Mouse (Mus musculus): Measurements from ENCODE around the gene Taf3.

Gene Taf3

DNA sequence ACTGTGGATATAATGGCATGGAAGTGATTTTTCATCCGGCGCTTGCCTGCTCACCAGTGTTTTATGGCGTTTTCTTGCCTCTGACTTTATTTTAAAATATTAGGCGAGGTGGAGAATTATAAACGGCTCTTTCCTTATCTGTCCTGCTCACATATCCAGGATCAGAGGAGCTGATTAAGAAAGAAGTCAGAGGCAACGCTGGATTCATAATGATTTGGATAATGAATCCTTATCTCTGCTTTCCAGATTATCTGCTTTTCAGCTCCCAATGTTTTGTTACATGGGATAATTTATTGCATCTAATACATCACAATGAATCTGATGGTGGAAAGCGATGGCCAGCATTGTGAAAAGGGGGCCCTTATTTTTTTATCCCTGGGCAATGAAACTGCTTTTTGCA lies 155.9 kb downstream of the Taf3 start:
- in situ Hi-C loops (cut with MboI, MseI), result no loop called here

DNA sequence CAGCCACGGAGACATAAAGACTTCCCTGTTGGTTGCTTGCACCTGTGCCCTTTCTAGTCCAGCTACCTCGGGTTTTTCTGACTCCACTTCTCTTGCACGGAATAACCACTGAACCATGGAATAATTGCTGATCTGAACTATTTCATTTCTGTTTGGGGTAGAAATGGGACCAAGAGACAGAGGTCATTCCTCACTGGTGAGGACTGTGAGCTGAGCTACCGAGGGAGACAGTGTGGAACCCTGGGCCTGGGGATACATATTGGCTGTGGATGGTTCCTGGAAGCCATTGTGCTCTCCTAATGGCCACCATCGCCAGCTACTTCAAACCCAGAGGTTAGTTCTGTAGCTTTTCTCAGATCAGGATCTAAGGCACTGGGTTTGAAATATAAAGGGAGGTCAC lies 157.5 kb downstream of the Taf3 start:
- in situ Hi-C loops (cut with MboI, MseI), result no loop called here

DNA sequence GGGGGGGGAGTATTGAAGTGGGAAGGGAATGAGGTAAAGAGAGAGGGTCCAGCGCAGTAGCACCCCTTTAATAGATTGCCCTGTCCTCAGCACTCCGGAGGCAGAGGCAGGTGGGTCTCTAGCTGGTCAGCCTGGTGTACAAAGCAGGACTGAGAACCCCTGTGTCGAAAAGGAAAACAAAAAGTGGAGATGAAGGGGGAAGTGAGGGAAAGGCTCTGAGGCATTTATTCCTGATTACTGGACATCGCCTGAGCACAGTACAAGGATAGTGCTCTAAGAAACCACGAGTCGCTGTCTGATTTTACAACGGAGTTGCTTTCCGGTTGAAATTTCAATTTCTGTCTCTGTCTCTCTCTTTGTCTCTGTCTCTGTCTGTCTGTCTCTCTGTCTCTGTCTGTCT lies 158.1 kb downstream of the Taf3 start:
- in situ Hi-C loops (cut with MboI, MseI), result no loop called here

DNA sequence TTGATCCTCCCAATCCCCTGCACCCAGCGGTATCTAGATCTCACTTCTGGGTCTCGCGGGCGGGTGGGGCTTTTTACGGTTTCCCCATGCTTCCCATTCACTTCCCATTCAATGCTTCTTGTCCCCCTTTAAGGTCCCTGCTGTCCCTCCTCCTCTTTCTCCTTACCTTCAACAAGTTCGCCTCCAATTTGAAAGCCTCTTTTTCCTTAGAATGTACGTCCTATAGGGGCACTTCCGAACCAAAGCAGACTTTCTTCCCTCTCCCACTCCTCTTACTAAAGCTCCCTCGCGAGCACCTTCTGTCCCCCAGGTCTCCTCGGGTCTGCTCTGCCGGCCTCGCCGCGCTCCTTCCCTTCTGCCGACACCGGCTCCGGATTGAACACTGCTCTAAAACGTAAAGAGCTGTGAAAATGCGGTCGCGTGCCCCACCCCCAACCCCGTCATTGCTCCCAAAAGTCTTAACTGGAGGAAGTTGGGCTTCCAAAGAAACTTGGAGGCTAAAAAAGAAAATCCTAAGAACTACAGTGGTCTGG lies 158.7 kb downstream of the Taf3 start, which contains the start of gene Gata3:
TSS of gene Gata3 (minus strand) at position 384 of the 533 bp plus-strand sequence.
- in situ Hi-C loops (cut with MboI, MseI), result no loop called here

DNA sequence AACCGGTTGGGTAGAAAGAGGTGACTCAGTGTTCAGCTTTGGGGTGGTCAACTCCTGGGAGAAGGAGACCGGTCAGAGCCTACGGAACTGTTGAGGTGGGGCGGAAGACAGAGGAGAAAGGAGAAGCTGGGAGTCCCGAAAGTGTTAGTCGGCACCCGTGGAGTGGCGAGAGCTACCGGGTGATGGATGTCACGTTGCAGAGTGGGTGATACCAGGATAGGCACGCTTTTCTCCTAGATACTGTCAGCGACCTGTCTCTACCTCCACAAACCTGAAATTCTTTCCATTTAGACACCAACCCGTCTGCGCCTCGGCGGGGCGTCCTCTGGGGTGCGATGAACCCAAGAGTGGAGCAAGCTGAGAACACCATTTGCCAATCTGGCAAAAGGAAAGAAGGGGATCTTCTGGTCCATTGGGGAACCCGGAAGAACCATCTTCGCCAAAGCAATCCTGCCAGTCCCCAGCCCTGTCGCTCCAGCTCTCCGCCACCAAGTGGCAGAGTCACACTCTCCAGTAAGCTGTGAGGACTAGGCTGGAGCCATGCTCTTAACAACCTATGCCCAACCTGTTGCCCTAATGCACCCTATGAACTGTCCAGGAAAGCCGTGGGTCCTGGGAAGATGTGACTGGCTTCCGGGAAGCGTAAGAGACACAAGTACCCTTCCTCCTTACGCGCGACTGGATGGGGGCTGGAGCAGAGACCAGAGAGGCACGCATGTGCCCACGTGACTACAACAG lies 159.3 kb downstream of the Taf3 start, which contains the start of gene 9230102O04Rik:
TSS of gene 9230102O04Rik (minus strand) at position 628 of the 738 bp plus-strand sequence.
- in situ Hi-C loops (cut with MboI, MseI), result no loop called here

DNA sequence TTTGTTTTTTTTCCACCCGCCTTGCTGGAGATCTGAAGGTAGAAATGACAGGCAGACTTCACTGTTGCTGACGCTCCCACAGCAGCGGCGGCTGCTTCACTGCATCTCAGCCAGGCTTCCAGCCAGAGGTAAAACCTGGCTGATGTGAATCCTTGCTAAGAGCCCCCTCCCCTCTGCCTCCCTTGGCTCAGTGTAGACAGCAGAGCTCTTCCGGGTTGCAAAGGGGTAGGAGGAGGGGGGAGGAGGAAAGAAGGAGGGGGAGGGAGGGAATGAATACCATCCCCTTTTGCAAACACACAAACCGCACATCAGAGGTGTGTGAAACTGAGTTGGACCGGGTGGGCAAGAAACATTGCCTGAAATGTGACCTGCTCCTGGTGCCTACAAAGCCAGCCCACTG lies 160.8 kb downstream of the Taf3 start:
- in situ Hi-C loops (cut with MboI, MseI), result no loop called here

DNA sequence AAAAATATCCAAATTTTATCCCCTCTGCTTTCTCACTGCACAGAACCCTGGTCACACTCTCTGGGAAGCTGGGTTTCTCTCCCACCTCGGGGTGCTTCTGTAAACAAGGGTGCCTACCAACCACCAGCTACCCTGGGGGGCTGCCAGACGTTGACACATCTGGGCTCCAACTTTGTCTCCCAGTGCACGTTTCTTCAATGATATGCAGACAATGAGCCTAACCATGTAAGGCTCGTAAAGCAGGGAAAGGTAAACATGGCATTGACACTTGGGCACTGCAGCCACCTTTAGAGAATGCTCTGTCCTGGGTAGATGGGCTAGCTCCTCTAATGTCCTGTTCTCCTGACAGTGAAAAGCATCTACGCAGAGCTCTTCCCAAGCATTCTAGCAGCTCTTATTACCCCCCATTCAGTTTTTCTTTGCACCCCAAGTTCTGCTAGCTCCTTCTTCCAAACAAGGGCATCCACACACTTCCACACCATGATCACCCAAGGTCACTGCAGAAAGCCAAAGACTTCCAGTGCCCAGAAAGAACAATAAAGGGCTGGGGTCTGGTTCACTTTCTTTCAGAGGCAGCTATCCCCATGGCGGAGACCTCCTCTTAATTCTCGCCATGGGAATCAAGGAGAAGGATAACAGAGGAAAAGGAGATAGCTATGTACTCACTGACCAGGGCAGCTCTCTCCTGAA lies 161.3 kb downstream of the Taf3 start:
- in situ Hi-C loops (cut with MboI, MseI), result no loop called here

DNA sequence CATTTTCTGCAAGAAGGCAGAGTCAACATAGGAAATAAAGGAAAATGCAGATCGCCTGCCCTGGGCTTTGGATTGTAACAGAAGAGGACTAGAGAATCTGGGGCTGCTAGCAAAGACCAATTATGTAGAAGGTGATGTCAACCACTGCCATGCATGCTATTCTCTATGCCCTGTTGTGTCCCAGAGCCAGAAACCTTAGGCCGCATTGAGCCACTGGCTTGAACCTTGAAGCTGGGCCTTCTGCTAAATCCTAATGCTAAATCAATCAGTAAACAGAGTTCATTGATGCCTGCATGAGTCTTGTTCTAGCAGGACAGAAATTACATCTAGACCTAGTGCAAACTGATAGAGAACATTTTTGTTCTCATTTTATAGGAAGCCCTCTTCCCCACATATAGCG lies 162.4 kb downstream of the Taf3 start:
- in situ Hi-C loops (cut with MboI, MseI), result no loop called here

DNA sequence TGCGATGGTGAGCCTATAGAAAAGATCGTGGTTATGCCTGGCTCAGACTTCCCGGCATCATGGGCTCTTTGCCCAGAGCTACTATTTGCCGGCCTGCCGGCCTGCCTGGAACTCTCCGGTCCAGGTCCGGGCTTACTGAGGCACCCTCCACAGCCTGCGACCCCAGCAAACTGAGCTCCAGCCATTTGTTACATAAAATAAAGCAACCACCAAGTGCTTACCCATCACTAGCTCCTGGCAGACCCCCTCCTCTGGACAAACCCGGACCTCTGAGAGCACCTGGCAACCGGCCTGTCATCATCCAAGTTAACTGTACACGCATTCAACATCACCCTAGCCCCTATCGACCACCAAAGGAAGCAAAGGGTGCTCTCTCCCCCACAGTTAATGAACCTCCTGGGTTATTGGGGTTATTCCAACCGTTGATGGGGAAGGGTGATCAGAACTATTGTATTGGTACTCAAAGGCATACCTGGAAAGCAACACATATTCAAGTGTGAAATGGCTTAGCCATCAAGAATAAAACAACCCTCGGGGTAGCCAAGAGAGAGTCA lies 163.1 kb downstream of the Taf3 start:
- in situ Hi-C loops (cut with MboI, MseI), result no loop called here

DNA sequence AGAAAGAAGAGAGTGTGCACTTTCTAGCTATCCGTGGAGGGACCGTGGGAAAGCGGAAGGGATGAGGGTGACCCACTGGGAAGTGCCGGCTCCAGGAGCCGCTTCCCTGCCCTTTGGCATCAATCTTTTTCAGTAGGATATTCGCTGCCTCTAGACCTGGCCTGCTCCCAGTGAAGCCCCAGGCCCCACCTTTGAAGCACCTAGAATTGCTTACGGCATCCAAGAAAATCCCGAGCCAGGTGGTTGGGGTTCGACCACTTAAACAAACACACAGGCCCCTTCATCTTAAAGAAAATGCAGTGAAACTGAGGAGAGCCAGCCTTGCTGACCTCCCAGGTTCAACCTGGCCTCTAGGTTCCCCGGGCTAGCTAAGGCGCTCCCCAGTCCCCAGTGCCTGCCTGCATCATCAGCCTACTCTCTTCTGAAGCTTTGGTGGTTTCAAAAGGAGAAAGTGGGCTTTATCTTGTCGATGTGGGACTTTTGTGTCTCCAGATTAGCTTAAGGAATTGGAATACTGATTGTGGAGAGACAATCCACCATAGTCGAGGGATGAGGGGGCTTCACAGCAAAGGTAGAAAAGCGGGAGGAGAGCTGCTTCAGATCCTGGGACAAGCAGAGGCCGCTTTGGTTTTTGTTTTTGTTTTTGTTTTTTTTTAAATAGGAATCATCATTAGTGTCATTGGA lies 163.7 kb downstream of the Taf3 start:
- in situ Hi-C loops (cut with MboI, MseI), result loop anchor here (5.0 kb wide), 2 partner anchors 1012 to 1017 kb away; no protein-coding TSS in a partner anchor

DNA sequence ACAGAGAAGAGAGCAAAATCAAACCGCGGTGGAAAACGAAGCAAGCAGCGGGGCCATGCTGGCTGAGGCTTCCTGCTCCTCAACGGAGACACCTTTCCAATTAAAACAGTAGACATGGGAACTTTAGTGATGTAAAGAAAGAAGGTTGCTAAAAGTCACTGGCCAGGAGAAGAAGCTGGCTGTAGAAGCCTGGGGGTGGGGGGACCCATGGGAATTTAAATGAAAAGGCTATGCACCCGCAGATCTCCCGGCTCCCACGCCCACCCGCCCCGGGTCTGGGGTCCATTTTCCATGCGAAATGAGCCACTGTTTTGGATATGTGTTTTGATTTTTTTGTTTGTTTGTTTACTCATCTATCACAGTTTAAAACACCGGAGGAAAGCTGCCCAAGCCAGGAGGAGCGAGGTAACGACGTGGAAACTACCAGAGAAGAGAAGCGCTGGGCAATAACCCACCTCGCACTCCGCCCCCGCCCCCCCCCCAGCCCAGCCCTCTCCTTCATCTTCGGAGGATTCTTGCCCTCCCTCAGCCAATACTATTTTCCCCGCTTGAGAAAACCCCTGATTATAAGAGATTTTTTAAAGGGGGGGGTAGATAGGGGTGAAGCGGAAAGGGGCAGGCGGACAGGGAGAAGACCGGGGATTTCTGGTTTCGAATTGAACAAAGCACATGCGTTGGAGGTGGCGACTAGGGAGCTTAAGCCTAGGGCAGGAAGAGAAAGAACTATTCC lies 164.4 kb downstream of the Taf3 start:
- in situ Hi-C loops (cut with MboI, MseI), result loop anchor here (5.0 kb wide), 2 partner anchors 1012 to 1017 kb away; no protein-coding TSS in a partner anchor

DNA sequence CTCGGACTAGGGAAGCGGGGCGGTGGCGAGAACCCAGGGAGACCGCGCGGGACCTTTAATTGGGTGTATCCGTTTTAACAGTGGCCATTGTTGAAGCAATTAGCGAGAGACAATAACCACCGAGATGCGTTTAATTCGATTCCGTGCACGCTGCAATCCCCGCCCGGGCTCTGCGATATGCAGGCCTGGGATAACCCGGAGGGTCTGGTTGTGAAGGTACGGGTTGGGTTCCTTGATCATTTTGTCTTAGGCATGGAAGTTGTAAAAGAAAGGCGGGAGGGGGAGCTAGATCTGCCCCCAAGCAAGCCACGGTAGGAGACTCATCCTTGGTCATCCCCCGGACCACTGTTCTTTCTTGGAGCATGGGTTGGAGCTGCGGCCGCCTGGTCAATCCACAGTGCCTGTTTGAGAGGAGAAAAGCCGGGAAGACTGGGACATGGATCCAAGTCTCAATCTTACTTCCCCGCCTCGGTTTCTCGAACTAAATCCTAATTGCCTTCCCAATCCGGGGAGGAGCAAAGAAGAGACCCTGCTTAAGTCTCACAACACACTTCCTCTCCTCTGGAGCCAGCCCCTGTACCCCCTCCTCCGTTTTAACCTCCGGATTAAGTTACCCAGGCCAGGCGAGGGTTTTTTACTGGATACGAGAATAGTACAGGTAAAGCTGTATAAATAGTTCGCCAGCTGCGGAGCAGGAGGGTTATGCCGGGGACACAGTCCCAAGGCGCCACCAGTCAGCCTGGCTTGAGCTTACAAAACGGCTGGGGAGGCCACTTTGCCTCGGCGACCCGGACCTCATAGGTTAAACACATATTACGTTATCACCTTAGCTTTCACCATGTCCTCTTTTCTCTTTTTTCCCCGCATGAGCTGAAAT lies 165.2 kb downstream of the Taf3 start:
- in situ Hi-C loops (cut with MboI, MseI), result loop anchor here (5.0 kb wide), 2 partner anchors 1011 to 1016 kb away; no protein-coding TSS in a partner anchor

DNA sequence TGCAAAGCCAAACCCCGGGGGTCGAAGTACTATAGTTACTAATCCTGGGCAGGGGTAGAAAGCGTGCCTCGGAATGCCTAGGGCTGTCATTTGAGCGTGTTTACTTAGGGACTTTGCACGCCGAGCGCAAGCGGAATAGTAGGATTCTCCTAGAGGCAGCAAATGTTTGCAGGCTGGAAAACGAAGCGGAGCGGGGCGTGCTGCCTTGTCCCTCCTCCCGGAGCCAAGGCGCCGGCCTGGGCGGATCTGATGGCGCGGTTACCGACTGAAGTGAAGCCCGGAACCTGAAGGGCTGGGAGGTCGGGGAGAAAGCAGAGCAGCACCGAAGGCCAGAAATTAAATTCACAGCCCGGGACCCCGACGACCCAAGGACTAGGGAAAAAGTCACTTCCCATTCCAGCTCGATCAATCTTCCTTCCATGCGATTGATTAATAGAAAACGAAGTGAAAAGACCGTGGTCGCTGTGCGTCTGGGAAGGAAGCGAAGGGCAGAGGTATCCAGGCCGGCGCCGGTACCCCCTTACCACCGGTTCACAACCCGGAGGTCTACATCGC lies 165.9 kb downstream of the Taf3 start:
- in situ Hi-C loops (cut with MboI, MseI), result loop anchor here (5.0 kb wide), 2 partner anchors 1010 to 1015 kb away; no protein-coding TSS in a partner anchor

DNA sequence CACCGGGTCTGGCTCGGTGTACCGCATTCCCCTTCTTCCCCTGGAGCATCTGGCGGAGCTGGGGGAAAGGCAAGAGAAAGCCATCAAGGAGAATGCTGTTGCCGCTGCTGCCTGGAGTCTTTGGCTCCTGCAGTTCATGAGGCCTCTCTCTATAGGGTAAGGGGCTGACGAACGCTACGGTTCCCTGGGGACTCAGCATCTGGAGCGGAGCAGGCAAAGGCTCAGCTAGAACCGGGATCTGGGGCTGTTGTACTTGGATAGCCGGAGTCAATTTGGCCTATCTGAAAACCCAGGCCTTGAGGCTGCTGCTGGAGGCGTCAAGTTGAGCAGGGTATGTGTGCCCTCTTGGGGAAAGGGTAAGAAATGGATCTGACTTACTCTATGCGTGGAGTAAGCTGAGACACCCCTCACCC lies 166.8 kb downstream of the Taf3 start:
- in situ Hi-C loops (cut with MboI, MseI), result loop anchor here (5.0 kb wide), 2 partner anchors 1009 to 1014 kb away; no protein-coding TSS in a partner anchor

DNA sequence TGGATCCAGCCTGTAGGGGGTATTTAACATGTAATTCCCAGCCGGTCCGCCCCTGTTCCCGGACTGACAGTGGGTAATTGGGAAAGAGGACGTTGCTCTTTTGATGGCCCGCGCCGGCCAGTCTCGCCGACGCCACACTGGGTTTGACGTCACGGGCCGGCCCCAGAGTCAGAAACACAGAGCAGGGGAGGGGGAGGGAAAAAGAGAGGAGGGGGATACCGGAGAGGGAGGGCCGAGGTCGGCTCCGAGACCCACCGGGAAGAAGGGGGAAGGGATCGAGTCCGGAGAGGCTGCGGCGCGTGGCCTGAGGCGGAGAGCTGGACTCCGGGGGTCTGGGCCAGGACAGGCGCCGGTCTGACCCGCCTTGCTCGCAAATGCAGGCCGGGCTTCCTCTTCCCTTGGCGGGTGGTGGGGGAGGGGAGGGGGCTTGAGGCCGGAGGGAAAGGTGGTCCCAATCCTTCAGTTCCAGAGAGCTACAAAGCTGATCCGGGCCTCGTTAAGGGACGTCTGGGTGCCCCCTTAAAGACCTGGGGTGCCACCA lies 167.3 kb downstream of the Taf3 start, which contains the start of gene 4930412O13Rik:
TSS of gene 4930412O13Rik (plus strand) at position 202 of the 541 bp plus-strand sequence.
- in situ Hi-C loops (cut with MboI, MseI), result loop anchor here (5.0 kb wide), 2 partner anchors 1009 to 1014 kb away; no protein-coding TSS in a partner anchor

DNA sequence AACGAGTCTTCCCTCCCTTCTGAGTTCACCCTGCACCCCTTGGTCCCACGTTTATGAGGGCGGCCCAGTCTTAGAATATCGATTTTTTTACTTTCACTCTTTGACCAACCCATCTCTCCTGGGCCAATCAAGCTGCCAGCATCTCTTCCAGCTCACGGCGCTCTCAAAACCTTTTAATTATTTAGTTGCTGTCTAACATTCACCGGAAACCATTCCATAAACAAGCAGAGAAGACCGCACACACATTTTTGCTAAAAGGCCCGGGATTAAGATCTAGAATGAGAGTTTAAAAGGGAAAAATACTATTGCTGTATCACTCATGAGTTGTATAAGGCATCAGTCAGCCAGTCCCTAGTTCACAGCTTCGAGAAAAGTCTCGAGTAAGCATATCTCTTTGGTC lies 168.1 kb downstream of the Taf3 start:
- in situ Hi-C loops (cut with MboI, MseI), result loop anchor here (5.0 kb wide), 2 partner anchors 1008 to 1013 kb away; no protein-coding TSS in a partner anchor

DNA sequence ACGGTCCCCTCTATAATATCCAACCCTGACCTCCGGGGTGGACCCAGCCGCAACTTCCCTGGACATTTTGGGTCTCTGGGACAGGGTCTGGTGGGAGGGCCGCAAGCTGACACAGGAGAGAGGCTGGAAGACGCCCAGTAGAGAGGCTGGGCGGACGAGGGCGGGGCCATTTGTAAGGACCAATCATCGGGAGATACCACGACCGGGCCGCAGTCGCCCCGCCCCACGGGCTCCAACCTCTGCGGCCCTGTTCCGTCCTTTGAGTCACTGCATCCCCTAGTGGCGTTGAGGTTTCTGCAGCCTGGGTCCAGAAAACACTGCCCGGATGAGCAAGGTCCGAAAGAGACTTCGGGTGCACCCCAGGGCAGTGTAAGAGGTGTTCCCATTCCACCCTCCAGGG lies 168.9 kb downstream of the Taf3 start:
- in situ Hi-C loops (cut with MboI, MseI), result no loop called here

DNA sequence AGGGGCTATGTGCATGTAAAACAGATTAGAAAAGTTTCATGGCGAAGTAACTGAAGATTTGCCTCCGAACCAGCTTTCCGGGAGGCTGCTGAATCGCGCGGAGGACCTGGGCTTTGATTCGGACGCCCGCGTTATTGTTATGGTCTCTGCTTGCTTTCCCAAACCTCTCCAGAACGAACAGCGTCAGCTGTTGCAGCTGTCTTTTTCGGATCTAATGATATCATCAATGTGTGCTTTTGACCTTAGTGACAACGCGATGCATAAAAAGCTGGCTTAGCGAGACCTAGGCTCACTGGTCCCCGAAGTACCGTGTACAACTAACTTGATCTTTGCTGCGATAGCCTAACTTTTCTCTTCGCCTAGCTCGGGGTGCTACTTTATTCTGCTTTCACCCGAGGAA lies 169.3 kb downstream of the Taf3 start:
- in situ Hi-C loops (cut with MboI, MseI), result no loop called here

DNA sequence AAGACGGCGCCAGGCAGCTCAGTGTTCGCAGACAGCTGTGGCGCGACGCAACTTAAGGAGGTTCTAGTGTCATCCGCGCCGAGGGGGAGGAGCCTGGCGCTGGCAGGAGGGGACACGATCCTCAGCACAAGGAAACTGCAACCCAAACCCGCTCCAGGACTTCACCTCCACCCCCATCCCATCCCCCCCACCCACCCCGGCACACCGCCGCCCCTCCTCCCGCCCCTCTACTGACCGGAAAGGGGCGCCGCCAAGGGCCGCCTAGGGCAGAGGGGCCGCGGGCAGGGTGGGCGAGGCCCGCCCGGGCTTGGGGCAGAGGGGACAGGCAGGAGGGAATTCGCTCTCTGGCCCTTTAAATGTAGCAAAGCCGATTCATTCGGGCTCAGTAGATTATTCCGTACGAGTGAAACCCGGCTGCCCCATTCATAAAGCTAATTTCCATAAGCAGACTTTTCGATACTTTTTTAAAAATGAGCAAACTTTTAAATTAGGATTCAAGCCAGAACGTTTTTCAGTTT lies 169.8 kb downstream of the Taf3 start:
- in situ Hi-C loops (cut with MboI, MseI), result no loop called here
